Mouse (Mus musculus): ENCODE measurements around the gene Nadk.

GRCm38 (mm10) chr4:155529294-155529693 is 32.9 kb upstream of the Nadk start:
- TF ChIP-seq POLR2A (IDR thresholded peaks at IDR 0.05; ENCODE audit: insufficient read length, low read depth) (no peak), E2F4 (IDR thresholded peaks at IDR 0.05; ENCODE audit: insufficient read depth) (no peak), CEBPB (IDR thresholded peaks at IDR 0.05; ENCODE audit: insufficient read depth, poor library complexity, severe bottlenecking) (no peak), REST (IDR thresholded peaks at IDR 0.05; ENCODE audit: insufficient read depth, insufficient read length) (no peak), MAX (IDR thresholded peaks at IDR 0.05; ENCODE audit: low read depth) (no peak)
